In the genomic region with DNA sequence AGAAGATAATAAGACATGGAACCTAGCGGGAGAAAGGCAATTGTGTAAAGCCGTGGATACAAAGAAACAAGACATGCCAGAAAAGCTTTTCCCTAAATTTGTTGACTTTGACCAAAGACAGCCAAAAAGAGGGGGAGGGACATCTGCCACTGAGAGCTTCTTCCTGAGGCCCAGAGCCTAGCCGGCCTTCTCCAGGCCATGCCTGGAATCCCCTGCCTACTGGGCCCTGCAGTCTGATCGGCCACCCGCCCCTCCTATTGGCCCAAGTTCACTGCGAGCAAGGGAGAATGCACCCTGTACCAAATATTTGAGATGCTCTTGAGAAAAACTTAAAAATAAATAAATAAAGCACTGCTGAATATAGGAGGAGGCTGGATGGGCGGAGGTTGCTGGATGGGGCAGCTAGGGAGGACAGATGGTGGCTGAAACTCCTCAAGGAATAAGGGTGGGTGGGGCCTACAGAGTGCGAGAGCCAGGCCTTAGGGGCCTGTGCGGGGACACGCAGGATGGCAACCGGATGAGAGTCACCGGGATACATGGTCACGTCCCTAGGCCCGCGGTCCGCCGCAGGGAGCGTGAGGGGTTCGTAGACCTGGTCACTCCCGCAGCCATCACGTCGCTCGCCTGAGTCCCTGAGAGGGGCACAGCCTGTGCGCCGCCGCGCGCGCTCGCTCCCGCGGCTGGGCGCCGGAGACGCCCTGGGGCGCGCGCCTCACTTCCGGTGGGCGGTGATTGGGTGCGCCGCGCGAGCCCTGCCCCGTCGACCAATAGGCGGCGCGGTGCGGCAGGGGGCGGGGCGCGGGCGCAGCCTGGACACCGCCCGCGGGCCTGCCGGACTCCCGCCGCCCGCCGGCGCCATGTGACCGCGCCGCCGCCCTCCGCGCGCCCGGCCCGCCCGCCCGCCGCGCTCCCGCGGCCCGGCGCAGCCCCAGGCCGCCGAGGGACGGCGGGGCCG, we compare ENCODE assay signal across 8 mouse cellular contexts. TPM values are rescaled to one million over a fixed set of nuclear protein-coding genes. Genes with fewer than 3 reads are reported as not detected.
DNase-seq lines count a peak whose midpoint lies in the region; ATAC-seq and TF ChIP-seq lines count a peak whose summit lies in the region.

A gene (plus strand): TSS at position 905 of the 955 bp plus-strand sequence.

- H3K79me2 ChIP-seq in MEL (ENCODE audit: control insufficient read depth, insufficient read depth, low read length, poor library complexity): peaks cover 30% of the 10 kb centered on the region

- no peaks in the 10 kb centered on the region for H3K9me3 ChIP-seq in MEL (replicated peaks; ENCODE audit: insufficient read depth, low read length)
- H3K9me3 ChIP-seq in forebrain, postnatal 0 days (ENCODE audit: low read length): no peaks in the 10 kb centered on the region
- no peaks in the 10 kb centered on the region for H3K9me3 ChIP-seq in lung, postnatal 0 days (ENCODE audit: low read length)

- 4% methylated on average over 79 of the region's 85 CpGs for WGBS in forebrain, postnatal 0 days
- WGBS in lung, postnatal 0 days: 3% methylated on average over 42 of the region's 85 CpGs

- no peaks in the 10 kb centered on the region for H3K27me3 ChIP-seq in MEL (ENCODE audit: control insufficient read depth in 1 of 2, insufficient read depth in 2 of 2, low read length in 2 of 2)
- no peaks in the 10 kb centered on the region for H3K27me3 ChIP-seq in forebrain, postnatal 0 days (ENCODE audit: insufficient read depth, low read length)
- H3K27me3 ChIP-seq in lung, postnatal 0 days (replicated peaks; ENCODE audit: insufficient read depth, low read length): no peaks in the 10 kb centered on the region

- H3K9ac ChIP-seq in MEL (ENCODE audit: control insufficient read depth, low read depth, low read length, poor library complexity, severe bottlenecking): peak within 1 kb of the TSS; percentile 78
- peak within 1 kb of the TSS; percentile 85 for H3K9ac ChIP-seq in forebrain, postnatal 0 days
- peak within 1 kb of the TSS; percentile 76 for H3K9ac ChIP-seq in lung, postnatal 0 days (replicated peaks; ENCODE audit: low read depth)

- H3K4me1 ChIP-seq in MEL (ENCODE audit: control insufficient read depth in 1 of 2, insufficient read depth in 2 of 2, low read length in 2 of 2): peaks cover 16 to 41% of the 10 kb centered on the region in 2 experiments
- H3K4me1 ChIP-seq in forebrain, postnatal 0 days (ENCODE audit: insufficient read depth): peaks cover 25% of the 10 kb centered on the region
- H3K4me1 ChIP-seq in lung, postnatal 0 days (ENCODE audit: insufficient read depth, low read depth, low read length): peaks cover 11% of the 10 kb centered on the region; the same call in 1 of the 2 replicates

- H3K27ac ChIP-seq in MEL (ENCODE audit: control insufficient read depth, low read depth, low read length): peak within 1 kb of the TSS; percentile 57
- peak within 1 kb of the TSS; percentile 91 for H3K27ac ChIP-seq in forebrain, postnatal 0 days (ENCODE audit: low read depth, low read length)
- H3K27ac ChIP-seq in lung, postnatal 0 days (ENCODE audit: low read length): peak within 1 kb of the TSS; percentile 93

- H3K36me3 ChIP-seq in MEL (ENCODE audit: control insufficient read depth in 1 of 2, insufficient read depth in 2 of 2, low read length in 2 of 2): peaks cover 0 to 22% of the 10 kb centered on the region in 2 experiments; a peak in 2 of 4 replicates
- no peaks in the 10 kb centered on the region for H3K36me3 ChIP-seq in forebrain, postnatal 0 days (ENCODE audit: insufficient read depth)
- no peaks in the 10 kb centered on the region for H3K36me3 ChIP-seq in lung, postnatal 0 days (ENCODE audit: insufficient read depth, low read length)

- no peak for TF ChIP-seq RAD21 in MEL (IDR thresholded peaks at IDR 0.05; ENCODE audit: low read depth, low read length)

- no peak for TF ChIP-seq EP300 in MEL (IDR thresholded peaks at IDR 0.05; ENCODE audit: low read depth in 1 of 2, low read length in 2 of 2)
- TF ChIP-seq EP300 in lung, postnatal 0 days (IDR thresholded peaks at IDR 0.05): no peak; the same call in 1 of the 2 replicates

- peak; percentile 94 for ATAC-seq in forebrain, postnatal 0 days
- peak; percentile 96 for ATAC-seq in lung, postnatal 0 days

- peak; percentile 98 to 99 for TF ChIP-seq POLR2A in MEL (IDR thresholded peaks at IDR 0.05; ENCODE audit: control insufficient read depth in 1 of 2, insufficient read depth in 1 of 2, low read depth in 1 of 2, low read length in 2 of 2, poor library complexity in 1 of 2)

- peak; percentile 99 for DNase-seq in MEL (ENCODE audit: low read depth, low spot score)
- peak; percentile 92 to 99 for DNase-seq in cerebellum, adult 18-20 months
- peak; percentile 96 for DNase-seq in forebrain, postnatal 0 days
- peak; percentile 96 for DNase-seq in heart, postnatal 4 days
- DNase-seq in layer of hippocampus, adult 9-11 months: peak; percentile 93
- DNase-seq in lung, postnatal 0 days (ENCODE audit: low spot score): peak; percentile 96
- peak; percentile 92 for DNase-seq in ovary, postnatal 14 days (ENCODE audit: low spot score)
- peak; percentile 94 for DNase-seq in thymus, postnatal 14 days

- peak within 1 kb of the TSS; percentile 60 to 76 for H3K4me3 ChIP-seq in MEL (ENCODE audit: control insufficient read depth in 1 of 2, insufficient read depth in 1 of 2, low read depth in 2 of 2, low read length in 2 of 2)
- H3K4me3 ChIP-seq in forebrain, postnatal 0 days (ENCODE audit: low read depth, low read length): peak within 1 kb of the TSS; percentile 94
- H3K4me3 ChIP-seq in lung, postnatal 0 days (ENCODE audit: low read depth, low read length): peak within 1 kb of the TSS; percentile 84

- peak within 1 kb of the TSS; percentile 74 for H3K4me2 ChIP-seq in forebrain, postnatal 0 days (ENCODE audit: low read depth)
- H3K4me2 ChIP-seq in lung, postnatal 0 days (replicated peaks; ENCODE audit: low read depth, low read length): peak within 1 kb of the TSS; percentile 96

- TF ChIP-seq CTCF in MEL (IDR thresholded peaks at IDR 0.05 in 2 of 3, conservative IDR thresholded peaks at IDR 0.05 in 1 of 3; ENCODE audit: control insufficient read depth in 1 of 3, insufficient read depth in 1 of 3, low read depth in 2 of 3, low read length in 3 of 3, poor library complexity in 1 of 3, severe bottlenecking in 1 of 3): no peak
- no peak for TF ChIP-seq CTCF in forebrain, postnatal 0 days (IDR thresholded peaks at IDR 0.05; ENCODE audit: low read depth)
- TF ChIP-seq CTCF in lung, postnatal 0 days (IDR thresholded peaks at IDR 0.05): no peak

TF ChIP-seq in MEL, 35 proteins besides CTCF, POLR2A, EP300 and RAD21 (continues in another document):
- peak; percentile 98 for TF ChIP-seq NELFE (IDR thresholded peaks at IDR 0.05; ENCODE audit: low read depth, low read length)
- no peak for TF ChIP-seq BHLHE40 (IDR thresholded peaks at IDR 0.05; ENCODE audit: borderline replicate concordance, low read depth, low read length)
- no peak for TF ChIP-seq ZNF384 (IDR thresholded peaks at IDR 0.05; ENCODE audit: low read depth, low read length)
- TF ChIP-seq UBTF (IDR thresholded peaks at IDR 0.05; ENCODE audit: borderline replicate concordance, insufficient read depth, low read depth, low read length): no peak; the same call in 1 of the 2 replicates
- no peak; the same call in none of the 2 replicates for TF ChIP-seq MAX (IDR thresholded peaks at IDR 0.05; ENCODE audit: low read length)
- peak; percentile 55 for TF ChIP-seq ELF1 (IDR thresholded peaks at IDR 0.05; ENCODE audit: low read depth, low read length)
- TF ChIP-seq ZC3H11A (IDR thresholded peaks at IDR 0.05; ENCODE audit: low read depth, low read length): no peak
- no peak for TF ChIP-seq ZKSCAN1 (IDR thresholded peaks at IDR 0.05; ENCODE audit: low read depth, low read length)
- peak; percentile 22; the same call in 1 of the 2 replicates for TF ChIP-seq MXI1 (IDR thresholded peaks at IDR 0.05; ENCODE audit: low read depth, low read length)
- TF ChIP-seq USF1 (IDR thresholded peaks at IDR 0.05; ENCODE audit: low read depth, low read length): peak; percentile 60
- TF ChIP-seq ETS1 (IDR thresholded peaks at IDR 0.05; ENCODE audit: low read depth, low read length): no peak
- no peak for TF ChIP-seq JUND (IDR thresholded peaks at IDR 0.05; ENCODE audit: low read depth, low read length)
- peak; percentile 89 for TF ChIP-seq ZMIZ1 (IDR thresholded peaks at IDR 0.05; ENCODE audit: low read depth, low read length)
- peak; percentile 84 for TF ChIP-seq TBP (IDR thresholded peaks at IDR 0.05; ENCODE audit: low read depth, low read length)
- TF ChIP-seq TCF12 (IDR thresholded peaks at IDR 0.05; ENCODE audit: low read depth, low read length): peak; percentile 60
- no peak for TF ChIP-seq MAZ (IDR thresholded peaks at IDR 0.05; ENCODE audit: low read depth, low read length)
- TF ChIP-seq HCFC1 (IDR thresholded peaks at IDR 0.05; ENCODE audit: low read depth, low read length): peak; percentile 64
- no peak for TF ChIP-seq MAFK (IDR thresholded peaks at IDR 0.05; ENCODE audit: borderline replicate concordance, low read depth, low read length)
- no peak for TF ChIP-seq MYC (IDR thresholded peaks at IDR 0.05; ENCODE audit: low read depth, low read length)
- no peak for TF ChIP-seq TAL1 (IDR thresholded peaks at IDR 0.05; ENCODE audit: low read length)
- peak; percentile 77 for TF ChIP-seq SIN3A (IDR thresholded peaks at IDR 0.05; ENCODE audit: low read length)
- no peak for TF ChIP-seq E2F4 (IDR thresholded peaks at IDR 0.05; ENCODE audit: borderline replicate concordance, low read depth, low read length)
- TF ChIP-seq GABPA (IDR thresholded peaks at IDR 0.05; ENCODE audit: low read depth, low read length): no peak
- TF ChIP-seq POLR2AphosphoS2 (IDR thresholded peaks at IDR 0.05; ENCODE audit: low read length): peak; percentile 79; the same call in 1 of the 2 replicates
- TF ChIP-seq USF2 (IDR thresholded peaks at IDR 0.05; ENCODE audit: borderline replicate concordance in 1 of 2, insufficient read depth in 1 of 2, low read depth in 1 of 2, low read length in 2 of 2): no peak
- peak; percentile 83; the same call in 1 of the 2 replicates for TF ChIP-seq POLR2AphosphoS5 (IDR thresholded peaks at IDR 0.05; ENCODE audit: borderline replicate concordance, low read depth, low read length)
- no peak for TF ChIP-seq GATA1 (IDR thresholded peaks at IDR 0.05; ENCODE audit: low read depth, low read length)
- no peak; the same call in 1 of the 2 replicates for TF ChIP-seq KAT2A (conservative IDR thresholded peaks at IDR 0.05; ENCODE audit: low read depth, low read length)

RNA-seq across cellular contexts. Expression of the gene that starts here (rescaled TPM):
- total RNA-seq in MEL (2012; rRNA removed): 27.7 and 29.8 TPM in 2 replicates
- 10 to 100 TPM; 62.5 to 69.7 TPM for polyA plus RNA-seq in MEL (2012; ENCODE audit: insufficient read depth in 1 of 2, insufficient read length in 2 of 2, low read depth in 1 of 2, low replicate concordance in 2 of 2, missing spikeins in 1 of 2)
- total RNA-seq in forebrain, postnatal 0 days (2014; rRNA removed): 103 and 116 TPM in 2 replicates
- 14.3 and 23.2 TPM in 2 replicates for polyA plus RNA-seq in forebrain, postnatal 0 days (2015; fragmentation: Nextera tagmentation; extraction: Ambion mirVana)
- total RNA-seq in heart, postnatal 4 days (2021): 10 to 100 TPM; 31.8 to 33.4 TPM
- 6.8 and 9.5 TPM in 2 replicates for polyA plus RNA-seq in lung, postnatal 0 days (2015; fragmentation: Nextera tagmentation; extraction: Ambion mirVana)

Comparison
In these comparisons a context has a peak if more than half of its experiments do, and no peak if none do; other contexts are left out.
1. Peak in every context shown above with its lines: DNase-seq, ATAC-seq, H3K4me3 ChIP-seq and H3K27ac ChIP-seq.